In the genomic region with DNA sequence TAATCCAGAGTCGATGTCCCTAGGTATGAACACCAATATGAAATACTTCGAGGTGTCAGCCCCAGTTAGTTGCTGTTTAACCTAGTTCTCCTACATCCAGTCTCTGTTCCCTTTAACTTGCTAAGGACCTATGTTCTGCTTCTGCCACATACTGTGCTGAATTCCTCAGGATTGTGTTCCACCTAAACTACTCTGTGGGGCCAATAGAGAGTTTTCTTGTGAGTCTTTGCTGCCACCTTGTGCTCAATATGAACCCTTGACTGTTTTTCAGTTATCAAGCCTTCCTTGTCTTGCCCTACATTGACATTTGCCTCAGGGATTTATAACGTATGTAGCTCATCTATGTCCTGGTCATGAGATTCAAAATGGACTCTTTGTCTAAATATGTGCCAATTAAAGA, we compare ENCODE assay signal across 10 mouse cellular contexts. TPM values are rescaled to one million over a fixed set of nuclear protein-coding genes. Genes with fewer than 3 reads are reported as not detected.
A peak's percentile ranks its signal among the peaks of the same experiment; 100 is the strongest.
DNase-seq lines count a peak whose midpoint lies in the region; ATAC-seq and TF ChIP-seq lines count a peak whose summit lies in the region.
"Had no signal": no experiment of that assay in that cellular context is flagged by ENCODE, and none has a peak within 500 bp of the region (broad histone marks: within the 10 kb centered on the region; RNA-seq: fewer than 3 reads in every experiment).

No protein-coding gene starts in this region.

- no peaks in the 10 kb centered on the region for H3K79me2 ChIP-seq in MEL (ENCODE audit: control insufficient read depth, insufficient read depth, low read length, poor library complexity)

- no peak for ATAC-seq in kidney, embryonic 15.5 days (replicated peaks; ENCODE audit: low FRiP score)
- peak; percentile 76 for ATAC-seq in hindbrain, embryonic 16.5 days

- TF ChIP-seq CTCF in kidney, adult 2 months (conservative IDR thresholded peaks at IDR 0.05; ENCODE audit: insufficient read depth, insufficient read length, low read depth, low read length) = no peak
- TF ChIP-seq CTCF in MEL (IDR thresholded peaks at IDR 0.05 in 2 of 3, conservative IDR thresholded peaks at IDR 0.05 in 1 of 3; ENCODE audit: control insufficient read depth in 1 of 3, insufficient read depth in 1 of 3, low read depth in 2 of 3, low read length in 3 of 3, poor library complexity in 1 of 3, severe bottlenecking in 1 of 3) = peak; percentile 13 to 79 (median 44); a peak in 5 of 6 replicates

- 51% methylated on average over 3 of the region's 3 CpGs for WGBS in kidney, adult 2 months
- WGBS in kidney, embryonic 15.5 days = 62% methylated on average over 3 of the region's 3 CpGs
- WGBS in hindbrain, embryonic 16.5 days = 67% methylated on average over 3 of the region's 3 CpGs

- H3K27me3 ChIP-seq in kidney, adult 2 months (replicated peaks; ENCODE audit: control insufficient read depth, insufficient read depth, low read length) = no peaks in the 10 kb centered on the region
- peaks cover 7% of the 10 kb centered on the region; the same call in 1 of the 2 replicates for H3K27me3 ChIP-seq in kidney, embryonic 15.5 days
- no peaks in the 10 kb centered on the region for H3K27me3 ChIP-seq in MEL (ENCODE audit: control insufficient read depth in 1 of 2, insufficient read depth in 2 of 2, low read length in 2 of 2)
- no peaks in the 10 kb centered on the region for H3K27me3 ChIP-seq in hindbrain, embryonic 16.5 days (replicated peaks; ENCODE audit: control insufficient read depth, insufficient read depth, low read length)
- H3K27me3 ChIP-seq: heart, embryonic 13.5 days had no signal

- no peak overlapping the region for H3K4me3 ChIP-seq in kidney, adult 2 months (ENCODE audit: insufficient read depth, low read depth, low read length)
- no peak overlapping the region for H3K4me3 ChIP-seq in kidney, embryonic 15.5 days (replicated peaks)
- H3K4me3 ChIP-seq in MEL (ENCODE audit: control insufficient read depth in 1 of 2, insufficient read depth in 1 of 2, low read depth in 2 of 2, low read length in 2 of 2) = no peak overlapping the region
- H3K4me3 ChIP-seq in hindbrain, embryonic 16.5 days (ENCODE audit: low read length) = no peak overlapping the region
- H3K4me3 ChIP-seq: heart, embryonic 13.5 days had no signal

- H3K9ac ChIP-seq in kidney, embryonic 15.5 days = no peak overlapping the region
- no peak overlapping the region for H3K9ac ChIP-seq in MEL (ENCODE audit: control insufficient read depth, low read depth, low read length, poor library complexity, severe bottlenecking)
- H3K9ac ChIP-seq in hindbrain, embryonic 16.5 days (ENCODE audit: low read depth, low read length) = no peak overlapping the region
- H3K9ac ChIP-seq: heart, embryonic 13.5 days had no signal

- no peak overlapping the region for H3K4me2 ChIP-seq in kidney, embryonic 15.5 days
- no peak overlapping the region for H3K4me2 ChIP-seq in hindbrain, embryonic 16.5 days (ENCODE audit: low read length)
- H3K4me2 ChIP-seq: heart, embryonic 13.5 days had no signal

- DNase-seq in kidney, adult 2 months = peak; percentile 28
- DNase-seq in 3T3-L1 (ENCODE audit: low read depth, low spot score) (peak; percentile 67), MEL (ENCODE audit: low read depth, low spot score) (peak; percentile 63)
- no peak for DNase-seq in left cerebral cortex, adult 9 months (ENCODE audit: low spot score in 2 of 2)
- DNase-seq in c-Kit-positive CD71-positive TER-119-positive erythroid progenitor cells, embryonic 14.5 days (ENCODE audit: low spot score) = no peak
- DNase-seq in kidney, postnatal 25 days = no peak
- DNase-seq: adrenal gland, adult 2 months had no signal

- no peak for TF ChIP-seq POLR2A in kidney, adult 2 months (IDR thresholded peaks at IDR 0.05; ENCODE audit: low read depth, low read length)
- no peak for TF ChIP-seq POLR2A in MEL (IDR thresholded peaks at IDR 0.05; ENCODE audit: control insufficient read depth in 1 of 2, insufficient read depth in 1 of 2, low read depth in 1 of 2, low read length in 2 of 2, poor library complexity in 1 of 2)

- TF ChIP-seq RAD21 in MEL (IDR thresholded peaks at IDR 0.05; ENCODE audit: low read depth, low read length) = peak; percentile 88

- H3K4me1 ChIP-seq in kidney, adult 2 months (ENCODE audit: control insufficient read depth, insufficient read depth, low read length) = no peaks in the 10 kb centered on the region
- no peaks in the 10 kb centered on the region for H3K4me1 ChIP-seq in kidney, embryonic 15.5 days
- H3K4me1 ChIP-seq in MEL (ENCODE audit: control insufficient read depth in 1 of 2, insufficient read depth in 2 of 2, low read length in 2 of 2) = peaks cover 0 to 3% of the 10 kb centered on the region in 2 experiments; a peak in 1 of 4 replicates
- H3K4me1 ChIP-seq in hindbrain, embryonic 16.5 days (ENCODE audit: control insufficient read depth, insufficient read depth, low read depth, low read length) = no peaks in the 10 kb centered on the region
- H3K4me1 ChIP-seq: heart, embryonic 13.5 days had no signal

- no peaks in the 10 kb centered on the region for H3K36me3 ChIP-seq in kidney, adult 2 months (ENCODE audit: control insufficient read depth, insufficient read depth, low read length)
- no peaks in the 10 kb centered on the region for H3K36me3 ChIP-seq in kidney, embryonic 15.5 days
- H3K36me3 ChIP-seq in MEL (ENCODE audit: control insufficient read depth in 1 of 2, insufficient read depth in 2 of 2, low read length in 2 of 2) = peaks cover 0 to 3% of the 10 kb centered on the region in 2 experiments; a peak in 1 of 4 replicates
- H3K36me3 ChIP-seq in hindbrain, embryonic 16.5 days (ENCODE audit: control insufficient read depth, insufficient read depth, low read length) = no peaks in the 10 kb centered on the region
- H3K36me3 ChIP-seq: heart, embryonic 13.5 days had no signal

- TF ChIP-seq EP300 in MEL (IDR thresholded peaks at IDR 0.05; ENCODE audit: low read depth in 1 of 2, low read length in 2 of 2) = no peak

- H3K27ac ChIP-seq in kidney, adult 2 months (ENCODE audit: insufficient read depth, low read depth, low read length) = no peak overlapping the region
- H3K27ac ChIP-seq in kidney, embryonic 15.5 days = no peak overlapping the region
- no peak overlapping the region for H3K27ac ChIP-seq in MEL (ENCODE audit: control insufficient read depth, low read depth, low read length)
- H3K27ac ChIP-seq in hindbrain, embryonic 16.5 days (ENCODE audit: low read depth, low read length) = no peak overlapping the region
- H3K27ac ChIP-seq: heart, embryonic 13.5 days had no signal

- no peaks in the 10 kb centered on the region for H3K9me3 ChIP-seq in kidney, embryonic 15.5 days (replicated peaks)
- no peaks in the 10 kb centered on the region for H3K9me3 ChIP-seq in MEL (replicated peaks; ENCODE audit: insufficient read depth, low read length)
- no peaks in the 10 kb centered on the region for H3K9me3 ChIP-seq in hindbrain, embryonic 16.5 days (ENCODE audit: control insufficient read depth, low read length)
- H3K9me3 ChIP-seq: heart, embryonic 13.5 days had no signal

TF ChIP-seq in MEL, 35 proteins besides CTCF, POLR2A, EP300 and RAD21:
- TF ChIP-seq TBP (IDR thresholded peaks at IDR 0.05; ENCODE audit: low read depth, low read length) (no peak), CHD1 (IDR thresholded peaks at IDR 0.05; ENCODE audit: low read depth, low read length) (no peak), HCFC1 (IDR thresholded peaks at IDR 0.05; ENCODE audit: low read depth, low read length) (no peak), ZC3H11A (IDR thresholded peaks at IDR 0.05; ENCODE audit: low read depth, low read length) (peak; percentile 69), SIN3A (IDR thresholded peaks at IDR 0.05; ENCODE audit: low read length) (no peak), SMC3 (IDR thresholded peaks at IDR 0.05; ENCODE audit: low read depth, low read length) (peak; percentile 85), USF1 (IDR thresholded peaks at IDR 0.05; ENCODE audit: low read depth, low read length) (no peak), TCF12 (IDR thresholded peaks at IDR 0.05; ENCODE audit: low read depth, low read length) (no peak), KAT2A (conservative IDR thresholded peaks at IDR 0.05; ENCODE audit: low read depth, low read length) (no peak), MAZ (IDR thresholded peaks at IDR 0.05; ENCODE audit: low read depth, low read length) (no peak)

RNA-seq across cellular contexts. Expression of gene Piga, which starts 21.1 kb away (rescaled TPM):
- 3.2 and 3.8 TPM in 2 replicates for polyA plus RNA-seq in kidney, adult 2 months (2012; rRNA removed)
- polyA plus RNA-seq in kidney, embryonic 15.5 days (2015; fragmentation: Nextera tagmentation; extraction: Ambion mirVana) = 13.8 and 14.0 TPM in 2 replicates
- total RNA-seq in MEL (2012; rRNA removed) = 21.5 and 22.1 TPM in 2 replicates
- polyA plus RNA-seq in MEL (2012; ENCODE audit: insufficient read depth in 1 of 2, insufficient read length in 2 of 2, low read depth in 1 of 2, low replicate concordance in 2 of 2, missing spikeins in 1 of 2) = 10 to 100 TPM; 30.0 to 41.2 TPM
- 4.7 and 5.2 TPM in 2 replicates for polyA plus RNA-seq in hindbrain, embryonic 16.5 days (2015; fragmentation: Nextera tagmentation; extraction: Ambion mirVana)

RNA-seq across cellular contexts. Expression of gene Vegfd, which starts 25.3 kb away (rescaled TPM):
- 5.8 and 6.0 TPM in 2 replicates for polyA plus RNA-seq in kidney, adult 2 months (2012; rRNA removed)
- 17.7 and 20.3 TPM in 2 replicates for polyA plus RNA-seq in kidney, embryonic 15.5 days (2015; fragmentation: Nextera tagmentation; extraction: Ambion mirVana)
- not detected in 2 replicates for total RNA-seq in MEL (2012; rRNA removed)
- polyA plus RNA-seq in MEL (2012; ENCODE audit: insufficient read depth in 1 of 2, insufficient read length in 2 of 2, low read depth in 1 of 2, low replicate concordance in 2 of 2, missing spikeins in 1 of 2) = under 1 TPM in 1 of 2 experiments, not detected in 1; 0.06 TPM
- 0.41 and 0.43 TPM in 2 replicates for polyA plus RNA-seq in hindbrain, embryonic 16.5 days (2015; fragmentation: Nextera tagmentation; extraction: Ambion mirVana)

RNA-seq across cellular contexts. Expression of gene Asb11, which starts 38.3 kb away (rescaled TPM):
- polyA plus RNA-seq in kidney, adult 2 months (2012; rRNA removed) = 0.87 and 1.9 TPM in 2 replicates
- polyA plus RNA-seq in kidney, embryonic 15.5 days (2015; fragmentation: Nextera tagmentation; extraction: Ambion mirVana) = 0.15 TPM in 1 of 2 replicates, not detected in the other
- 1.7 and 2.5 TPM in 2 replicates for total RNA-seq in MEL (2012; rRNA removed)
- polyA plus RNA-seq in MEL (2012; ENCODE audit: insufficient read depth in 1 of 2, insufficient read length in 2 of 2, low read depth in 1 of 2, low replicate concordance in 2 of 2, missing spikeins in 1 of 2) = 1 to 10 TPM in 1 of 2 experiments, not detected in 1; 3.2 TPM
- not detected in 2 replicates for polyA plus RNA-seq in hindbrain, embryonic 16.5 days (2015; fragmentation: Nextera tagmentation; extraction: Ambion mirVana)

Comparison
In these comparisons a context has a peak if more than half of its experiments do, and no peak if none do; other contexts are left out.
1. DNase-seq: peak in kidney, adult 2 months (single experiment), 3T3-L1 (single experiment) and MEL (single experiment); none in left cerebral cortex, adult 9 months (0 of 2), c-Kit-positive CD71-positive TER-119-positive erythroid progenitor cells, embryonic 14.5 days (single experiment) and kidney, postnatal 25 days (0 of 2).